Mouse (Mus musculus) limb, embryonic 10.5 days (tissue): Measurements from ENCODE around the gene Rnft2. TPM values are rescaled to one million over a fixed set of nuclear protein-coding genes. Genes with fewer than 3 reads are reported as not detected.

Experiments used
- DNase-seq: peaks from one replicate; pipeline ENCODE4 v3.0.0-alpha.2; 2017; ENCODE audit warnings: low spot score
- H3K27ac ChIP-seq: fragments of 300-500 bp; sonication (generic); 2 replicates; pipeline ENCODE4 v1.5.1; 2016; ENCODE audit warnings: mild to moderate bottlenecking
- H3K27me3 ChIP-seq: fragments of 300-500 bp; sonication (generic); 2 replicates; pipeline ENCODE4 v1.6.1; 2016; ENCODE audit warnings: low read depth, mild to moderate bottlenecking; ENCODE audit not compliant: poor library complexity, severe bottlenecking
- H3K36me3 ChIP-seq: fragments of 300-500 bp; sonication (generic); 2 replicates; pipeline ENCODE4 v1.6.1; 2016; ENCODE audit warnings: mild to moderate bottlenecking, moderate library complexity
- H3K4me1 ChIP-seq: fragments of 300-500 bp; sonication (generic); 2 replicates; pipeline ENCODE4 v1.6.1; 2016
- H3K4me3 ChIP-seq: fragments of 300-500 bp; sonication (generic); 2 replicates; pipeline ENCODE4 v1.5.1; 2016; ENCODE audit warnings: mild to moderate bottlenecking, moderate library complexity
- H3K9me3 ChIP-seq: fragments of 300-500 bp; sonication (generic); replicated peaks from 2 replicates; pipeline ENCODE4 v1.6.1; 2016; ENCODE audit warnings: mild to moderate bottlenecking
- WGBS: fragments of 180-500 bp; shearing (Covaris S2); methylation state at CpG from one replicate; pipeline ENCODE4 v1.1.7; 2016; 5-methylcytosine and 5-hydroxymethylcytosine counted together
- polyA plus RNA-seq: library from polyadenylated mRNA; unstranded; fragments of >200 nt; fragmentation: Nextera tagmentation; extraction: Ambion mirVana; gene quantifications from 2 replicates; pipeline ENCODE4 v1.2.1, GENCODE M21; 2016

Gene Rnft2
- polyA plus RNA-seq, 1 experiment from 2014 or later: 4.9 TPM

DNA sequence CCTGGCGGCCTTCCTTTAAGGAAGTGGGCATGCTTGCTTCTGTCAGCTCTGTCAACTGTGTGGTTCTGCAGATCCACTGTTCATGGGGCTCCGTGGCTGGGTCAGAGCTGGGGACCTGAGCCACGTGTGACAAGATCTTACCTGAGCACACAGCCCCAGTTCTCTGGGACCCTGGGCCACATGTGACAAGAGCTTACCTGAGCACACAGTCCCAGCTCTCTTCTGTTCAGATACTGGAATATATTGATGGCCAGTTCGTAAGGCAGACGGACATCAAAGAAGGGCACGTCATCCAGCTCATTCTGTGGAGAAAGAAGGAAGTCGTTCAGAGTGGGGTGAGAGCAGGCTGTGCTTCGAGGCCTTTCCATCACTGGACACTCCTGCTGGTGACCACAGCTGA lies 102.4 kb downstream of the Rnft2 start:
- no peaks in the 10 kb centered on the region for H3K27me3 ChIP-seq
- no peak for DNase-seq
- H3K4me3 ChIP-seq: no peak overlapping the region
- no peaks in the 10 kb centered on the region for H3K9me3 ChIP-seq
- H3K36me3 ChIP-seq: peaks cover 65% of the 10 kb centered on the region
- WGBS: 85% methylated on average over 8 of the region's 8 CpGs
- no peak overlapping the region for H3K27ac ChIP-seq
- H3K4me1 ChIP-seq: 0 out of 2 replicates have a peak, but pooled peaks cover 3% of the 10 kb centered on the region

Other genes starting within 250 kb of the Rnft2 start
- 0.14 and 0.48 TPM in 2 replicates for gene Tesc, start 217.4 kb downstream of the Rnft2 start, polyA plus RNA-seq
- 36.8 and 37.9 TPM in 2 replicates for gene Fbxw8, start 89.7 kb downstream of the Rnft2 start, polyA plus RNA-seq
- gene Hrk, start 80.5 kb downstream of the Rnft2 start, polyA plus RNA-seq: 0.03 TPM in 2 replicates
- gene 2410131K14Rik, start 111 bp upstream of the Rnft2 start, polyA plus RNA-seq: 13.7 and 14.3 TPM in 2 replicates